Mouse (Mus musculus): ENCODE data around the gene Syngr2.

GRCm38 (mm10) chr11:117770407-117770806 lies 39.1 kb upstream of the Syngr2 start:
- TF ChIP-seq CTCF (IDR thresholded peaks at IDR 0.05; ENCODE audit: low read depth, low read length), result no peak
- TF ChIP-seq POLR2A (IDR thresholded peaks at IDR 0.05; ENCODE audit: insufficient read depth, low read length), result no peak
